Mouse (Mus musculus): ENCODE data around the gene Ube2m. TPM values are rescaled to one million over a fixed set of nuclear protein-coding genes. Genes with fewer than 3 reads are reported as not detected.

Ube2m gene
- total and polyA plus RNA-seq, 3 experiments, result 169 to 242 (median 201) TPM

GRCm38 (mm10) chr7:13024805-13025204 is 13.3 kb downstream of the Ube2m start:
- Histone ChIP-seq H3K4me3 (peak overlapping the region; percentile 100), H3K9ac (ENCODE audit: low read depth, low read length) (peak overlapping the region; percentile 89), H3K36me3 (ENCODE audit: control insufficient read depth, insufficient read depth, low read length) (peaks cover 9% of the 10 kb centered on the region), H3K27me3 (ENCODE audit: control insufficient read depth, insufficient read depth, low read length) (no peaks in the 10 kb centered on the region), H3K27ac (peak overlapping the region; percentile 98), H3K4me1 (ENCODE audit: control insufficient read depth, insufficient read depth, low read length) (peaks cover 6% of the 10 kb centered on the region), H3K79me2 (replicated peaks; ENCODE audit: control insufficient read depth, insufficient read depth, low read length) (peaks cover 1% of the 10 kb centered on the region)
- WGBS, result under 1% methylated on average over 43 of the region's 44 CpGs
- intact Hi-C loops (cut with DNase I), result loop anchor here (1.0 kb wide), 1 partner anchor 9 kb away; the partner anchor contains the start of gene Chmp2a
- no peak for TF ChIP-seq POLR2A (IDR thresholded peaks at IDR 0.05; ENCODE audit: insufficient read depth, low read depth, low read length)
- no peak for TF ChIP-seq EP300 (IDR thresholded peaks at IDR 0.05; ENCODE audit: insufficient read depth, low read depth, low read length)
- TF ChIP-seq CTCF (IDR thresholded peaks at IDR 0.05), result peak; percentile 28
- peak; percentile 73 to 75 for DNase-seq

GRCm38 (mm10) chr7:13023928-13024731 is 13.9 kb downstream of the Ube2m start:
- intact Hi-C loops (cut with DNase I), result loop anchor here (1.0 kb wide), 2 partner anchors 10 to 14 kb away; partner anchors contain the start of genes Chmp2a and Zbtb45
- WGBS, result under 1% methylated on average over 84 of the region's 95 CpGs
- DNase-seq, result peak; percentile 96 to 98

GRCm38 (mm10) chr7:13022773-13023535 is 15.1 kb downstream of the Ube2m start:
- Histone ChIP-seq H3K9ac (ENCODE audit: low read depth, low read length) (peak overlapping the region; percentile 62), H3K27me3 (ENCODE audit: control insufficient read depth, insufficient read depth, low read length) (no peaks in the 10 kb centered on the region), H3K4me1 (ENCODE audit: control insufficient read depth, insufficient read depth, low read length) (peaks cover 6% of the 10 kb centered on the region), H3K79me2 (replicated peaks; ENCODE audit: control insufficient read depth, insufficient read depth, low read length) (peaks cover 1% of the 10 kb centered on the region), H3K36me3 (ENCODE audit: control insufficient read depth, insufficient read depth, low read length) (peaks cover 9% of the 10 kb centered on the region), H3K27ac (peak overlapping the region; percentile 98; the same call in 1 of the 2 replicates), H3K4me3 (peak overlapping the region; percentile 100)
- intact Hi-C loops (cut with DNase I), result loop anchor here (1.0 kb wide), 1 partner anchor 13 kb away; the partner anchor contains the start of gene Zbtb45
- DNase-seq, result peak; percentile 64 to 84
- 8% methylated on average over 31 of the region's 31 CpGs for WGBS
- TF ChIP-seq CTCF (IDR thresholded peaks at IDR 0.05) (no peak), POLR2A (IDR thresholded peaks at IDR 0.05; ENCODE audit: insufficient read depth, low read depth, low read length) (no peak), EP300 (IDR thresholded peaks at IDR 0.05; ENCODE audit: insufficient read depth, low read depth, low read length) (no peak)

More at GRCm38 (mm10) chr7:13023928-13024731, 13.9 kb downstream of the Ube2m start:
- Histone ChIP-seq H3K27me3 (ENCODE audit: control insufficient read depth, insufficient read depth, low read length) (no peaks in the 10 kb centered on the region), H3K9ac (ENCODE audit: low read depth, low read length) (peak overlapping the region; percentile 89), H3K27ac (peak overlapping the region; percentile 98), H3K79me2 (replicated peaks; ENCODE audit: control insufficient read depth, insufficient read depth, low read length) (peaks cover 1% of the 10 kb centered on the region), H3K4me3 (peak overlapping the region; percentile 100), H3K36me3 (ENCODE audit: control insufficient read depth, insufficient read depth, low read length) (peaks cover 9% of the 10 kb centered on the region), H3K4me1 (ENCODE audit: control insufficient read depth, insufficient read depth, low read length) (peaks cover 6% of the 10 kb centered on the region)
- peak; percentile 88 for TF ChIP-seq POLR2A (IDR thresholded peaks at IDR 0.05; ENCODE audit: insufficient read depth, low read depth, low read length)
- 0 out of 2 replicates have a peak, but pooled peaks have one; percentile 59 for TF ChIP-seq EP300 (IDR thresholded peaks at IDR 0.05; ENCODE audit: insufficient read depth, low read depth, low read length)
- 0 out of 2 replicates have a peak, but pooled peaks have one; percentile 15 for TF ChIP-seq CTCF (IDR thresholded peaks at IDR 0.05)

- intact Hi-C loops (cut with DNase I), result no loop called here
- WGBS, result 81% methylated on average over 1 of the region's 1 CpGs
Measured at GRCm38 (mm10) chr7:13015217-13015616, 22.9 kb downstream of the Ube2m start.

GRCm38 (mm10) chr7:13014275-13014839 is 23.7 kb downstream of the Ube2m start:
- no peak for TF ChIP-seq POLR2A (IDR thresholded peaks at IDR 0.05; ENCODE audit: insufficient read depth, low read depth, low read length)
- TF ChIP-seq EP300 (IDR thresholded peaks at IDR 0.05; ENCODE audit: insufficient read depth, low read depth, low read length), result no peak
- no peak for TF ChIP-seq CTCF (IDR thresholded peaks at IDR 0.05)
- WGBS, result 39% methylated on average over 6 of the region's 6 CpGs
- intact Hi-C loops (cut with DNase I), result no loop called here
- Histone ChIP-seq H3K79me2 (replicated peaks; ENCODE audit: control insufficient read depth, insufficient read depth, low read length) (no peaks in the 10 kb centered on the region), H3K4me1 (ENCODE audit: control insufficient read depth, insufficient read depth, low read length) (peaks cover 1% of the 10 kb centered on the region; the same call in 1 of the 2 replicates), H3K36me3 (ENCODE audit: control insufficient read depth, insufficient read depth, low read length) (no peaks in the 10 kb centered on the region), H3K27me3 (ENCODE audit: control insufficient read depth, insufficient read depth, low read length) (no peaks in the 10 kb centered on the region), H3K27ac (no peak overlapping the region), H3K9ac (ENCODE audit: low read depth, low read length) (no peak overlapping the region), H3K4me3 (no peak overlapping the region)
- no peak for DNase-seq

More at GRCm38 (mm10) chr7:13015217-13015616, 22.9 kb downstream of the Ube2m start:
- no peak overlapping the region for H3K4me3 ChIP-seq
- H3K27me3 ChIP-seq (ENCODE audit: control insufficient read depth, insufficient read depth, low read length), result no peaks in the 10 kb centered on the region
- peaks cover under 1% of the 10 kb centered on the region; the same call in 1 of the 2 replicates for H3K4me1 ChIP-seq (ENCODE audit: control insufficient read depth, insufficient read depth, low read length)
- no peaks in the 10 kb centered on the region for H3K79me2 ChIP-seq (replicated peaks; ENCODE audit: control insufficient read depth, insufficient read depth, low read length)
- H3K36me3 ChIP-seq (ENCODE audit: control insufficient read depth, insufficient read depth, low read length), result no peaks in the 10 kb centered on the region
- H3K27ac ChIP-seq, result no peak overlapping the region
- no peak for DNase-seq
- no peak for TF ChIP-seq CTCF (IDR thresholded peaks at IDR 0.05)
- TF ChIP-seq EP300 (IDR thresholded peaks at IDR 0.05; ENCODE audit: insufficient read depth, low read depth, low read length), result no peak
- no peak for TF ChIP-seq POLR2A (IDR thresholded peaks at IDR 0.05; ENCODE audit: insufficient read depth, low read depth, low read length)
- no peak overlapping the region for H3K9ac ChIP-seq (ENCODE audit: low read depth, low read length)

All from heart, adult 2 months (tissue).